In genomic region chr11:31948462-31949330, GRCm38 (mm10) we compare ENCODE assay signal across 9 mouse cellular contexts. TPM values are rescaled to one million over a fixed set of nuclear protein-coding genes. Genes with fewer than 3 reads are reported as not detected.
A peak's percentile ranks its signal among the peaks of the same experiment; 100 is the strongest.
DNase-seq lines count a peak whose midpoint lies in the region; ATAC-seq lines count a peak whose summit lies in the region.
"Had no signal": no experiment of that assay in that cellular context is flagged by ENCODE, and none has a peak within 500 bp of the region (broad histone marks: within the 10 kb centered on the region; RNA-seq: fewer than 3 reads in every experiment).

No protein-coding gene starts in this region.

- H3K27ac ChIP-seq in lung, embryonic 15.5 days: no peak overlapping the region
- H3K27ac ChIP-seq in forebrain, embryonic 15.5 days (replicated peaks): peak overlapping the region; percentile 66
- H3K27ac ChIP-seq in liver, embryonic 12.5 days: no peak overlapping the region
- H3K27ac ChIP-seq in stomach, embryonic 15.5 days: no peak overlapping the region

- no peaks in the 10 kb centered on the region for H3K9me3 ChIP-seq in lung, embryonic 15.5 days
- no peaks in the 10 kb centered on the region for H3K9me3 ChIP-seq in forebrain, embryonic 15.5 days
- no peaks in the 10 kb centered on the region for H3K9me3 ChIP-seq in liver, embryonic 12.5 days (replicated peaks)
- no peaks in the 10 kb centered on the region for H3K9me3 ChIP-seq in stomach, embryonic 15.5 days

- WGBS in lung, embryonic 15.5 days: 10% methylated on average over 15 of the region's 15 CpGs
- 20% methylated on average over 15 of the region's 15 CpGs for WGBS in forebrain, embryonic 15.5 days
- 11% methylated on average over 15 of the region's 15 CpGs for WGBS in liver, embryonic 12.5 days (ENCODE audit: insufficient replicate concordance)
- 21% methylated on average over 15 of the region's 15 CpGs for WGBS in stomach, embryonic 15.5 days

- no peaks in the 10 kb centered on the region for H3K36me3 ChIP-seq in lung, embryonic 15.5 days
- no peaks in the 10 kb centered on the region for H3K36me3 ChIP-seq in forebrain, embryonic 15.5 days
- H3K36me3 ChIP-seq in liver, embryonic 12.5 days: no peaks in the 10 kb centered on the region
- no peaks in the 10 kb centered on the region for H3K36me3 ChIP-seq in stomach, embryonic 15.5 days

- peak overlapping the region; percentile 47 for H3K4me3 ChIP-seq in lung, embryonic 15.5 days
- H3K4me3 ChIP-seq in forebrain, embryonic 15.5 days: peak overlapping the region; percentile 51
- peak overlapping the region; percentile 54 for H3K4me3 ChIP-seq in liver, embryonic 12.5 days
- peak overlapping the region; percentile 48 for H3K4me3 ChIP-seq in stomach, embryonic 15.5 days (replicated peaks)

- peak overlapping the region; percentile 32; the same call in 1 of the 2 replicates for H3K9ac ChIP-seq in lung, embryonic 15.5 days
- H3K9ac ChIP-seq in forebrain, embryonic 15.5 days (replicated peaks): peak overlapping the region; percentile 68
- peak overlapping the region; percentile 45 for H3K9ac ChIP-seq in liver, embryonic 12.5 days
- no peak overlapping the region for H3K9ac ChIP-seq in stomach, embryonic 15.5 days

- ATAC-seq in lung, embryonic 15.5 days (ENCODE audit: borderline replicate concordance, extremely low read depth, low FRiP score, low TSS enrichment): peak; percentile 63
- ATAC-seq in forebrain, embryonic 15.5 days (replicated peaks): peak; percentile 75
- ATAC-seq in liver, embryonic 12.5 days: peak; percentile 68
- peak; percentile 38; the same call in 1 of the 2 replicates for ATAC-seq in stomach, embryonic 15.5 days (ENCODE audit: insufficient read depth, low FRiP score, low read depth)

- H3K4me2 ChIP-seq in lung, embryonic 15.5 days: peak overlapping the region; percentile 67
- peak overlapping the region; percentile 63 for H3K4me2 ChIP-seq in forebrain, embryonic 15.5 days (replicated peaks)
- peak overlapping the region; percentile 72 for H3K4me2 ChIP-seq in liver, embryonic 12.5 days
- H3K4me2 ChIP-seq in stomach, embryonic 15.5 days: peak overlapping the region; percentile 67

- peaks cover 7% of the 10 kb centered on the region for H3K4me1 ChIP-seq in lung, embryonic 15.5 days
- peaks cover 12% of the 10 kb centered on the region for H3K4me1 ChIP-seq in forebrain, embryonic 15.5 days
- H3K4me1 ChIP-seq in liver, embryonic 12.5 days: peaks cover 20% of the 10 kb centered on the region
- peaks cover 7% of the 10 kb centered on the region; the same call in 1 of the 2 replicates for H3K4me1 ChIP-seq in stomach, embryonic 15.5 days

- H3K27me3 ChIP-seq in lung, embryonic 15.5 days: peaks cover 12% of the 10 kb centered on the region; the same call in 1 of the 2 replicates
- no peaks in the 10 kb centered on the region for H3K27me3 ChIP-seq in forebrain, embryonic 15.5 days
- H3K27me3 ChIP-seq in liver, embryonic 12.5 days (replicated peaks): peaks cover 24% of the 10 kb centered on the region
- H3K27me3 ChIP-seq in stomach, embryonic 15.5 days (replicated peaks): no peaks in the 10 kb centered on the region

- DNase-seq in lung, adult 18-20 months: no peak
- DNase-seq in ZHBTc4 (ENCODE audit: low read depth, low spot score): peak; percentile 23
- no peak for DNase-seq in kidney, postnatal 14 days
- DNase-seq in lung, postnatal 4 days: no peak

RNA-seq across cellular contexts. Expression of gene 4930524B15Rik, which starts 16.7 kb away (rescaled TPM):
- polyA plus RNA-seq in lung, embryonic 15.5 days (2015; fragmentation: Nextera tagmentation; extraction: Ambion mirVana): not detected in 2 replicates
- polyA plus RNA-seq in forebrain, embryonic 15.5 days (2015; fragmentation: Nextera tagmentation; extraction: Ambion mirVana): 0.09 and 0.14 TPM in 2 replicates
- polyA plus RNA-seq in liver, embryonic 12.5 days (2016; fragmentation: Nextera tagmentation; extraction: Ambion mirVana): not detected in 2 replicates
- not detected in 2 replicates for polyA plus RNA-seq in stomach, embryonic 15.5 days (2015; fragmentation: Nextera tagmentation; extraction: Ambion mirVana)
- polyA plus RNA-seq: large intestine, adult 2 months had no signal

RNA-seq across cellular contexts. Expression of gene Nsg2, which starts 51.6 kb away (rescaled TPM):
- polyA plus RNA-seq in lung, embryonic 15.5 days (2015; fragmentation: Nextera tagmentation; extraction: Ambion mirVana): 1.2 and 2.8 TPM in 2 replicates
- 677 and 717 TPM in 2 replicates for polyA plus RNA-seq in forebrain, embryonic 15.5 days (2015; fragmentation: Nextera tagmentation; extraction: Ambion mirVana)
- polyA plus RNA-seq in liver, embryonic 12.5 days (2016; fragmentation: Nextera tagmentation; extraction: Ambion mirVana): 0.11 and 0.17 TPM in 2 replicates
- 7.8 and 8.2 TPM in 2 replicates for polyA plus RNA-seq in stomach, embryonic 15.5 days (2015; fragmentation: Nextera tagmentation; extraction: Ambion mirVana)

Comparison
In these comparisons a context has a peak if more than half of its experiments do, and no peak if none do; other contexts are left out.
1. RNA of gene Nsg2, which starts 51.6 kb away (polyA plus RNA-seq): 677 to 717 TPM in forebrain, embryonic 15.5 days; 7.8 to 8.2 TPM in stomach, embryonic 15.5 days, 1.2 to 2.8 TPM in lung, embryonic 15.5 days and 0.11 to 0.17 TPM in liver, embryonic 12.5 days; every median in the first group is over 10 times any median in the second.
2. Peak in every context shown above with its lines, with median percentiles within 50 percentile points of each other: ATAC-seq, H3K4me2 ChIP-seq and H3K4me3 ChIP-seq.